Mouse (Mus musculus) left cerebral cortex, adult 18-20 months (tissue): ENCODE measurements around the gene Serpinb3a. TPM values are rescaled to one million over a fixed set of nuclear protein-coding genes. Genes with fewer than 3 reads are reported as not detected.

ENCODE experiments used
- DNase-seq, 2 experiments: peaks; one replicate each; pipeline ENCODE4 v3.0.0; 2021 to 2022; ENCODE audit warnings: low spot score in 2 of 2, mixed read lengths in 1 of 2
- long read RNA-seq, 2 experiments: library from polyadenylated mRNA; stranded (forward); transcript quantifications; one replicate each; pipeline ENCODE4 v2.0.0; 2021
- total RNA-seq, 2 experiments: library from RNA; stranded (reverse); gene quantifications; 2 replicates each; pipeline ENCODE4 v1.2.3; 2021

Gene Serpinb3a
- total RNA-seq: not detected
- long read RNA-seq, experiment 1: 0 reads
- long read RNA-seq, experiment 2: 0 reads

DNA sequence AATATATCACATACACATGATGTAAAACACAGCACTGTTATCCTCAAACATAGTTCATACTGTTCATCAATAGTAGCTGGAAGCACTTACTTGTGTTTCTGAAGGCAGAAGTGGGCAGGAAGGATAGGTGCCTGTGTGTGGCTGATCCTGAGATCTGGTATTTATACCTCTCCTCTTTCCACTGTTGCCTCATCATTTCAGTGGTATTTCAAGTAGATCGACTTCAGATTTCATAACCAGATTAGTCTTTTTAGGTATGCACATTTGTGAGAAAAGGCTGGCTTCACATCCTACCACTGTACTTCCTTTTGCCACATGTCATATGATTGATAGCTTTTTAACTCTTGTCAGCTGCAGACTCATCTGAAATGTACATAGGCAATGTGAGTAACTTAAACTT, at the start of gene Serpinb3a:
TSS of gene Serpinb3a (minus strand) at position 101 of the 400 bp plus-strand sequence.
- no peak for DNase-seq

DNA sequence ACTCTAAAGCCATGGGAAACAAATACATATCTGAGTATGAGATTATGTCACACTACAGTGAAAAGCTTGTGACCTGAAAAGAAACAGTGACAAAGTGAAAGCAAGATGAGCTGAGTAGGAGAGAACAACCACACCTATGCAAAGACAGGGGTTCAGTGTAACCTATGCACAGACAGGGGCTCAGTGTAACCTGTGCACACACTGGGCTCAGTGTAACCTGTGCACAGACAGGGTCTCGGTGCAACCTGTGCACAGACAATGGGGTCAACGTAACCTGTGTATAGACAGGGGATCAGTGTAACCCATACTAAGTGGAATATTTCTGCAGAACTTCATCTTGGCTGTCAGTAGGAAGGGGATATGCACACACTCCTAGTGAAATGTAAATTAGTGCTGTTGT, 46.3 kb upstream of the Serpinb3a start:
- DNase-seq: no peak

- DNase-seq: no peak
These were observed 31.3 kb upstream of the Serpinb3a start, which contains the start of gene Serpinb3d for GRCm38 (mm10) chr1:107083406-107083805. TSS of gene Serpinb3d (minus strand) at chr1:107083506.

- DNase-seq: peak; percentile 9 to 17
These were observed 17.9 kb downstream of the Serpinb3a start for GRCm38 (mm10) chr1:107034236-107034635.

DNA sequence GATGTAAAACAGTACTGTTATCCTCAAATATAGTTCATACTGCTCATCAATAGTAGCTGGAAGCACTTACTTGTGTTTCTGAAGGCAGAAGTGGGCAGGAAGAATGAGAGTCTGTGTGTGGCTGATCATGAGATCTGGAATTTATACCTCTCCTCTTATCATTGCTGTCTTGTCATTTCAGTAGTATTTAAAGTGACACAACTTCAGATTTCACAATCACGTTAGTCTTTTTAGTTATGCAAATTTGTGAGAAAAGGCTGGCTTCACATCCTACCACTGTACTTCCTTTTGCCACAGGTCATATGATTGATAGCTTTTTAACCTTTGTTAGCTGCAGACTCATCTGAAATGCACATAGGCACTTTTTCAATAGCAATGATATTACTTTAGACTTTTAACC, 26.2 kb downstream of the Serpinb3a start:
- no peak for DNase-seq

DNA sequence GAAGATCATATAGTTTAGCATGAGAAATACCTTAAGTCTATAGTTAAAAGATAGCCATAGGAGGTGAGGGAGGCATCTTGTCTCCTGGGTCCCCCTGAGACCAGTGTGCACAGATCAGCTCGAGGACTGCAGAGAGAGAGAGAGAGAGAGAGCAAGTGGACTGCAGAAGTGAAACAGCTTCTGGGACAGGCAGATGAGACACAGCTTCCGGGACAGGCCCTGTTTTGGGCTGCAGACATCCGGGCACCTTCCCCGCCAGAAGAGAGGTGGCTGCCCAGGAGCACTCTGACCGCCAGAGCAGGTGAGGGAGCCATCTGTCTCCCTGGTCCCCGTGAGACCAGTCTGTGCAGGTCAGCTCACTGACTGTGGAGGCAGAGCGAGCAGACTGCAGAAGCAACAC, 36.9 kb downstream of the Serpinb3a start:
- no peak for DNase-seq

DNA sequence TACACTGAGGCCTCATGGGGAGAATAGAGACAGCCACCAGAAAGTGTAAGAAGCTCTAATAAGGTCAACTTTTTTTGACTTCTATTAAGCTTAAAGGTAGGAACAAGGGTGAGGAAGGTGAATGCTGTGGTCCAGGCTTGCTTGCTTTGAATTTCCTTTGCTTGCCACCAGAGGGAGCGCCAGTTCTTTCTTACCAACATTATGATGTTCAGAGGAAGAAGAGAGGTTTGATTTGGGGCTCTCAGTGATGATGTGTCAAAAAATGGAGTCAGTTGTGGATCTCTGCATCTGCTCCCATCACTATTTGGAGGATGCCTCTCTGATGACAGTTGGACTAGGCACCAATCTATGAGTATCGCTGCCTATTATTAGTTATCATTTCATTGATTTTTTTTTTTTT, 37.6 kb downstream of the Serpinb3a start:
- DNase-seq: peak; percentile 30 to 59

- DNase-seq: no peak
These were observed 45.8 kb downstream of the Serpinb3a start for GRCm38 (mm10) chr1:107006316-107006715.

DNA sequence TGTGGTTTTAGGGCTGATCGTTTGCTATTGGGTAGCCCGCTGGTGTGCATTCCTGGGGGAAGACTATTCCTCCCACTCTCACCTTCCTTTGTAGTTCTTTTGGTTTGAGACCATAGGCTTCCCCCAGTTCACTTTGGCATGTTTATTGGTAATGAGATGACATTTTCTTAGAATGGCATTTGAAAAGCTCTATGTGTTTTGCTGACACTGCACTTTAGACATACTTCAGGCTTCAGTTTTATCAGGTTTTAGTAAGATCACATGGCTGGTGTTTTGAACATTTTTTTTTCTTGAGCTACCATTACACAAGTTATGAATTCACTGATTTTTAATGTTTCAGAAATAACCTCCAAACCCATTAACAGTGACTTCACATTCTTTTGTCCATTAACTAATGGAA, 50.3 kb downstream of the Serpinb3a start:
- DNase-seq: no peak

GRCm38 (mm10) chr1:107000424-107000823, 51.7 kb downstream of the Serpinb3a start:
- DNase-seq: no peak

Other genes starting within 250 kb of the Serpinb3a start
- gene Serpinb5, start 191.1 kb downstream of the Serpinb3a start, total RNA-seq: under 1 TPM in 1 of 2 experiments, not detected in 1; 0.16 TPM
- gene Serpinb12, start 117.9 kb downstream of the Serpinb3a start, total RNA-seq: not detected
- gene Serpinb13, start 71.3 kb downstream of the Serpinb3a start, total RNA-seq: not detected
- not detected for gene Serpinb3d, start 31.2 kb upstream of the Serpinb3a start, total RNA-seq
- gene Serpinb3b, start 226.1 kb upstream of the Serpinb3a start, total RNA-seq: not detected
- not detected for gene Serpinb3c, start 226.1 kb upstream of the Serpinb3a start, total RNA-seq